Mouse (Mus musculus): ENCODE measurements at regions not wholly inside any gene's neighbourhood (a gene's known extent, or its start where the extent isn't known, plus 50 kb on each side); places are given as distances from the start of the nearest gene placed in this dataset.

GRCm38 (mm10) chr12:96154095-96154494 lies 462.1 kb downstream of the Flrt2 start:
- H3K27ac ChIP-seq (ENCODE audit: low read length), result no peak overlapping the region
- H3K9me3 ChIP-seq (ENCODE audit: control insufficient read depth, low read length), result no peaks in the 10 kb centered on the region
- no peaks in the 10 kb centered on the region for H3K4me1 ChIP-seq (ENCODE audit: control insufficient read depth, insufficient read depth, low read length)
- H3K27me3 ChIP-seq (replicated peaks; ENCODE audit: control insufficient read depth, insufficient read depth, low read length), result no peaks in the 10 kb centered on the region
- no peak; the same call in 1 of the 2 replicates for ATAC-seq
- H3K9ac ChIP-seq (ENCODE audit: low read depth, low read length), result no peak overlapping the region
- 53% methylated on average over 3 of the region's 3 CpGs for WGBS
- H3K36me3 ChIP-seq (ENCODE audit: control insufficient read depth, insufficient read depth, low read length), result no peaks in the 10 kb centered on the region
- H3K4me3 ChIP-seq (ENCODE audit: low read length), result no peak overlapping the region
- no peak overlapping the region for H3K4me2 ChIP-seq (ENCODE audit: low read depth, low read length)

DNA sequence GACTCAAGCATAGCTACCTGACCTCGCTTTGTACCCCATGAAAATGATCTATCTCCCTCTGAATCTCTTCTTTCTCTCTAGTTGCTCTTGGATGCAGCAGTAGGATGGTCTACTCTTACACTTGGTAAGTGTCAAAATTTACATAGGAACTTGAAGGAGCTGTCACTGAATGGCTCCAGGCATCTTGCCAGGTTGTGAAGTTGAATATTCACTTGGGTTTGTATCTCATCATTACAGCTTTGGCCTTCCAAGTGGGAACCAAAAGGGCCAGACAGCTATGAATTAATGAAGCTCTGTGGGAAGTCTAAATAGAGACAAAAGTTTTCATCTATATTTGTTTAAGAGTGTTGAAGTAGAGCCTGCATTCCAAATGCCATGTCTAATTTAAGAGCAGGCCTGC lies 475.5 kb downstream of the Flrt2 start:
- Histone ChIP-seq H3K4me1 (ENCODE audit: control insufficient read depth, insufficient read depth, low read length) (no peaks in the 10 kb centered on the region), H3K9ac (ENCODE audit: low read depth, low read length) (no peak overlapping the region), H3K36me3 (ENCODE audit: control insufficient read depth, insufficient read depth, low read length) (no peaks in the 10 kb centered on the region), H3K4me2 (ENCODE audit: low read depth, low read length) (no peak overlapping the region), H3K27ac (ENCODE audit: low read length) (no peak overlapping the region), H3K27me3 (replicated peaks; ENCODE audit: control insufficient read depth, insufficient read depth, low read length) (no peaks in the 10 kb centered on the region), H3K4me3 (ENCODE audit: low read length) (no peak overlapping the region), H3K9me3 (ENCODE audit: control insufficient read depth, low read length) (no peaks in the 10 kb centered on the region)
- 72% methylated on average over 1 of the region's 1 CpGs for WGBS
- ATAC-seq, result no peak

DNA sequence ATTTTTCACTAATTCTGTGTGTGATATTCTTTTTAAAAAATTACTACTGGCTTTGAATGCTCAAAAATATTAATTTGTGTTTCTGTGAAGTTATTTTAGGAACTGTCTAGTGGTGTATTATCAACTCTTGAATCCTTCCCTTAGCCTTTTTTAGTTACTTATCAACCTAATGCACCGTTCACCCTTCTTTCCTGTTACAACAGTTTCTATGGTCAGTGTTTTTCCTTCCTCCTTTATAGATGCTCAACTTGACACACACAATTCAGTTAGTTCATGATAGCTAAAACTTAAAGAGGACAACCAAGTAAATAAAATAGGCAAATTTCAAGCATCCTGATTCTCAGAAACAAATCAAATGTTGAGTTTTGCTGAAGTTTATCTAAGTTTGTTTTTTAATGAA lies 506.9 kb downstream of the Flrt2 start:
- Histone ChIP-seq H3K4me1 (ENCODE audit: control insufficient read depth, insufficient read depth, low read length) (no peaks in the 10 kb centered on the region), H3K27me3 (replicated peaks; ENCODE audit: control insufficient read depth, insufficient read depth, low read length) (no peaks in the 10 kb centered on the region), H3K4me2 (ENCODE audit: low read depth, low read length) (no peak overlapping the region), H3K9ac (ENCODE audit: low read depth, low read length) (no peak overlapping the region), H3K9me3 (ENCODE audit: control insufficient read depth, low read length) (no peaks in the 10 kb centered on the region), H3K27ac (ENCODE audit: low read length) (no peak overlapping the region), H3K4me3 (ENCODE audit: low read length) (no peak overlapping the region), H3K36me3 (ENCODE audit: control insufficient read depth, insufficient read depth, low read length) (no peaks in the 10 kb centered on the region)
- 55% methylated on average over 1 of the region's 1 CpGs for WGBS
- ATAC-seq, result no peak

- no peak overlapping the region for H3K4me3 ChIP-seq (ENCODE audit: low read length)
- 88% methylated on average over 1 of the region's 1 CpGs for WGBS
- no peaks in the 10 kb centered on the region for H3K27me3 ChIP-seq (replicated peaks; ENCODE audit: control insufficient read depth, insufficient read depth, low read length)
- ATAC-seq, result no peak
- no peaks in the 10 kb centered on the region for H3K9me3 ChIP-seq (ENCODE audit: control insufficient read depth, low read length)
- H3K4me2 ChIP-seq (ENCODE audit: low read depth, low read length), result no peak overlapping the region
- H3K27ac ChIP-seq (ENCODE audit: low read length), result no peak overlapping the region
- H3K9ac ChIP-seq (ENCODE audit: low read depth, low read length), result no peak overlapping the region
- H3K4me1 ChIP-seq (ENCODE audit: control insufficient read depth, insufficient read depth, low read length), result no peaks in the 10 kb centered on the region
- no peaks in the 10 kb centered on the region for H3K36me3 ChIP-seq (ENCODE audit: control insufficient read depth, insufficient read depth, low read length)
These were observed 509.8 kb downstream of the Flrt2 start for GRCm38 (mm10) chr12:96201855-96202254.

DNA sequence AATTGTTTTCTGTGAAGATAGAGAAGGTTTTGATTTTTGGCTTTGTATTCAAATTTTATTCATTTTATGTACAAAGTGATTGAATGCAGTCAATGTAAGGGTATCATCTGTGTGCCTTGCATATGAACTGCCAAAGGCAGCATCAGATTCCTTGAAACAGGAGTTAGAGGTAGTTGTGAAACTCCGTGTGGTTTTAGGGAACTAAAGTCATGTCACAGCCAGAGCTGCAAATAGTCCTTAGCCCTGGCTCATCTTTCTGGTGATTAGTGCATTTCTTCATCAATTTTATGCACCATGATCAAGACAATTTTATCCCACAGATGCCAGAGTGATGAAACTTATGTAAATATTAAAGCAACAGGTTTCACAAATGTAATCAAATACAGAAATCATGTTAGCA lies 534.4 kb downstream of the Flrt2 start:
- 76% methylated on average over 1 of the region's 1 CpGs for WGBS
- Histone ChIP-seq H3K36me3 (ENCODE audit: control insufficient read depth, insufficient read depth, low read length) (no peaks in the 10 kb centered on the region), H3K9me3 (ENCODE audit: control insufficient read depth, low read length) (no peaks in the 10 kb centered on the region), H3K4me1 (ENCODE audit: control insufficient read depth, insufficient read depth, low read length) (no peaks in the 10 kb centered on the region), H3K27ac (ENCODE audit: low read length) (no peak overlapping the region), H3K4me2 (ENCODE audit: low read depth, low read length) (no peak overlapping the region), H3K4me3 (ENCODE audit: low read length) (no peak overlapping the region), H3K9ac (ENCODE audit: low read depth, low read length) (no peak overlapping the region), H3K27me3 (replicated peaks; ENCODE audit: control insufficient read depth, insufficient read depth, low read length) (no peaks in the 10 kb centered on the region)
- ATAC-seq, result no peak

DNA sequence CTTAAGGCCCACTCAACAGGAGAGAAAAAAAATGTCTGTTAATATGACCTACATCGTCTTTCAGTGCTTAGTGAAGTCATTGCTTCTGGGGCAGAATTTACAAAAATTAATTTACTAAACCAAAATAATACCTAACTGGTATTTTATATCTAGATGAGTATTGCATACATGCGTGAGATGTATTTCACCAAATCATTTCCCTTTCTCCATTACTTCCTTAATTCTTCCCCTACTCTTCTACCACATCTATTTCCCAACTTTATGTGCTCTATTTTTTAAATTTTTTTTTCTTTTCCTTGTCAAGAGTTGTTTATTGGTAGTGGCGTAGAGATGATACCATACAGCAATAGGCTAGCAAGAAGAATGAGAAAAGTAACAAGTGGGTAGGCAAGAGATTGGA lies 536.7 kb downstream of the Flrt2 start:
- no peaks in the 10 kb centered on the region for H3K4me1 ChIP-seq (ENCODE audit: control insufficient read depth, insufficient read depth, low read length)
- 95% methylated on average over 3 of the region's 3 CpGs for WGBS

DNA sequence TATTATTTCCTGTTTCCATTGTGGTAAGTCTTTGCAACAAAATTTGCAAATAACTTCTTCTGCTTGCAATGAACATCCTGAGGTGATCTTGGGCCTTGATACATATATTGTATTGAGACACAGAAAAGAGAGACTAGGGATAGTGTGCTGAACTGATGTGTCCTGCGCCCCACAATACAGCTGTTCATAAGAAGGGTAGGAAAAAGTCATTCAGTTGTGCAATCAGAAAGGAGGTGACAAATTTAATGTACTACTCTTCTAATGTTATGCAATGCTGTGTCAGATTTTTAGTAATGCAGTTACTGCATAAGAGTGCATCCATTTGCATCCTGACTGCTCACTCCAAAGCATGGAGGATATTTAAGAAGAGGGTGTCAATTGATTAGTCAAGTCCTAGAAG lies 543.5 kb downstream of the Flrt2 start:
- no peaks in the 10 kb centered on the region for H3K27me3 ChIP-seq (replicated peaks; ENCODE audit: control insufficient read depth, insufficient read depth, low read length)
- no peak for ATAC-seq
- WGBS, result 90% methylated on average over 1 of the region's 1 CpGs

More for the DNA sequence above, 536.7 kb downstream of the Flrt2 start:
- ATAC-seq, result no peak
- no peak overlapping the region for H3K4me3 ChIP-seq (ENCODE audit: low read length)
- H3K27ac ChIP-seq (ENCODE audit: low read length), result no peak overlapping the region
- H3K36me3 ChIP-seq (ENCODE audit: control insufficient read depth, insufficient read depth, low read length), result no peaks in the 10 kb centered on the region
- no peak overlapping the region for H3K9ac ChIP-seq (ENCODE audit: low read depth, low read length)
- no peak overlapping the region for H3K4me2 ChIP-seq (ENCODE audit: low read depth, low read length)
- H3K27me3 ChIP-seq (replicated peaks; ENCODE audit: control insufficient read depth, insufficient read depth, low read length), result no peaks in the 10 kb centered on the region
- no peaks in the 10 kb centered on the region for H3K9me3 ChIP-seq (ENCODE audit: control insufficient read depth, low read length)

DNA sequence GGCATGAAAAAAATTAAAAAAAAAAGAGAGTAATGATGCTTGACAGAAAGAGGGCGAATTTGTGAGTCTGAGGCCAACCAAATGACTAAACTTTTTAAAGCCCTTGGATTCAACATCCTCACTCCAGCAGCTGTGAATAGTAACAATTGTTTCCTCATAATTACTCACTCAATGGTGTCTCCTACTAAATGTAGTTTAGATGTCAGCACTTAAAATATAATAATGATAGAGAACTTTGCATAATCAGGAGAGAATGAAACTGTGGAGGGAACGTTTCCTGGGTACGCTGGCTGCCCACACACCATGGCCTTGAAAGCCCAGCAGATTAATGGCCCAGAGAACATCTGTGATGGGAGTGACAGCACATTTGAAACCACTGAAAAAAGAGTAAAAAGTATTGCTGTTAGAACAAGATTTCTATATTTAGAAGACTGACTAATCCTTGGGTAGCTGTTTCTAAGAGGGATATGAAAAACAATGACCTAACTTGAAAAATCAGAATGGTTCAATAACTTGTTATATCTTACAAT lies 544.0 kb downstream of the Flrt2 start:
- Histone ChIP-seq H3K27me3 (replicated peaks; ENCODE audit: control insufficient read depth, insufficient read depth, low read length) (no peaks in the 10 kb centered on the region), H3K9me3 (ENCODE audit: control insufficient read depth, low read length) (no peaks in the 10 kb centered on the region), H3K4me3 (ENCODE audit: low read length) (no peak overlapping the region), H3K36me3 (ENCODE audit: control insufficient read depth, insufficient read depth, low read length) (no peaks in the 10 kb centered on the region), H3K4me1 (ENCODE audit: control insufficient read depth, insufficient read depth, low read length) (no peaks in the 10 kb centered on the region), H3K4me2 (ENCODE audit: low read depth, low read length) (no peak overlapping the region), H3K27ac (ENCODE audit: low read length) (no peak overlapping the region), H3K9ac (ENCODE audit: low read depth, low read length) (no peak overlapping the region)
- no peak for ATAC-seq
- WGBS, result 68% methylated on average over 3 of the region's 3 CpGs

More for the DNA sequence above, 543.5 kb downstream of the Flrt2 start:
- H3K4me3 ChIP-seq (ENCODE audit: low read length), result no peak overlapping the region
- H3K27ac ChIP-seq (ENCODE audit: low read length), result no peak overlapping the region
- no peaks in the 10 kb centered on the region for H3K9me3 ChIP-seq (ENCODE audit: control insufficient read depth, low read length)
- H3K4me2 ChIP-seq (ENCODE audit: low read depth, low read length), result no peak overlapping the region
- H3K4me1 ChIP-seq (ENCODE audit: control insufficient read depth, insufficient read depth, low read length), result no peaks in the 10 kb centered on the region
- no peak overlapping the region for H3K9ac ChIP-seq (ENCODE audit: low read depth, low read length)
- no peaks in the 10 kb centered on the region for H3K36me3 ChIP-seq (ENCODE audit: control insufficient read depth, insufficient read depth, low read length)

DNA sequence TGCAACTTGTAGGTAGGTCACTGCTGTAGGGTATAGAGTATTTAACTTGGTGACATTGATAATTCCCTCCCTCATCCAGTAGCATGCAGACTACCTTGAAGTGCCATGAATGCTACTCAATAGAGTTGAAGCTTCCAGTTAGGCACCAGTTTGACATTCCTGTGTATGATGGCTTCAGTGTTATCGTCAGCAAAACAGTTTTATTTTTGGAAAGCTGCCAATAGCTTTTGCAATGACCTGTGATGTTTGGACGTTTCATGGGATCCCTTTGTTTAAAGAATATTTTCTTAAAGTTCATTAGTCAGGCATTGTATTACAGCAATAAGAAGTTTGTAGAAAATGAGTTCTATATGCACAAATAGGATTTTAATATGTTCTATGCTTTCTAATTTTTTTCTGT lies 547.6 kb downstream of the Flrt2 start:
- WGBS, result 39% methylated on average over 2 of the region's 2 CpGs
- ATAC-seq, result no peak
- no peak overlapping the region for H3K4me3 ChIP-seq (ENCODE audit: low read length)
- H3K27ac ChIP-seq (ENCODE audit: low read length), result no peak overlapping the region
- no peaks in the 10 kb centered on the region for H3K36me3 ChIP-seq (ENCODE audit: control insufficient read depth, insufficient read depth, low read length)
- H3K4me2 ChIP-seq (ENCODE audit: low read depth, low read length), result no peak overlapping the region
- no peaks in the 10 kb centered on the region for H3K9me3 ChIP-seq (ENCODE audit: control insufficient read depth, low read length)
- H3K9ac ChIP-seq (ENCODE audit: low read depth, low read length), result no peak overlapping the region
- H3K4me1 ChIP-seq (ENCODE audit: control insufficient read depth, insufficient read depth, low read length), result no peaks in the 10 kb centered on the region
- H3K27me3 ChIP-seq (replicated peaks; ENCODE audit: control insufficient read depth, insufficient read depth, low read length), result no peaks in the 10 kb centered on the region

- H3K4me1 ChIP-seq (ENCODE audit: control insufficient read depth, insufficient read depth, low read length), result no peaks in the 10 kb centered on the region
- H3K36me3 ChIP-seq (ENCODE audit: control insufficient read depth, insufficient read depth, low read length), result no peaks in the 10 kb centered on the region
- no peak for ATAC-seq
- WGBS, result 53% methylated on average over 4 of the region's 4 CpGs
- no peaks in the 10 kb centered on the region for H3K9me3 ChIP-seq (ENCODE audit: control insufficient read depth, low read length)
- H3K4me3 ChIP-seq (ENCODE audit: low read length), result no peak overlapping the region
- no peak overlapping the region for H3K27ac ChIP-seq (ENCODE audit: low read length)
- H3K27me3 ChIP-seq (replicated peaks; ENCODE audit: control insufficient read depth, insufficient read depth, low read length), result no peaks in the 10 kb centered on the region
- H3K4me2 ChIP-seq (ENCODE audit: low read depth, low read length), result no peak overlapping the region
- H3K9ac ChIP-seq (ENCODE audit: low read depth, low read length), result no peak overlapping the region
These were observed 570.0 kb downstream of the Flrt2 start for GRCm38 (mm10) chr12:96261978-96262377.

All from intestine, embryonic 16.5 days (tissue).